Mouse (Mus musculus): ENCODE data around the gene Gatm. TPM values are rescaled to one million over a fixed set of nuclear protein-coding genes. Genes with fewer than 3 reads are reported as not detected.

Gene Gatm
- polyA plus RNA-seq, 1 experiment = 0.09 TPM

- Histone ChIP-seq H3K36me3 (ENCODE audit: control insufficient read depth) (no peaks in the 10 kb centered on the region), H3K4me3 (replicated peaks) (no peak overlapping the region), H3K27me3 (ENCODE audit: control insufficient read depth) (no peaks in the 10 kb centered on the region), H3K9me3 (ENCODE audit: control insufficient read depth, low read length) (no peaks in the 10 kb centered on the region), H3K4me1 (ENCODE audit: control insufficient read depth) (no peaks in the 10 kb centered on the region)
- TF ChIP-seq TAL1 (IDR thresholded peaks at IDR 0.05; ENCODE audit: low read length) (no peak), GATA1 (IDR thresholded peaks at IDR 0.05; ENCODE audit: low read length) (no peak)
Measured at GRCm38 (mm10) chr2:122587861-122588519, 23.1 kb downstream of the Gatm start.

GRCm38 (mm10) chr2:122586258-122586657 is 24.8 kb downstream of the Gatm start:
- Histone ChIP-seq H3K4me3 (replicated peaks) (no peak overlapping the region), H3K9me3 (ENCODE audit: control insufficient read depth, low read length) (no peaks in the 10 kb centered on the region), H3K4me1 (ENCODE audit: control insufficient read depth) (no peaks in the 10 kb centered on the region), H3K36me3 (ENCODE audit: control insufficient read depth) (no peaks in the 10 kb centered on the region), H3K27me3 (ENCODE audit: control insufficient read depth) (no peaks in the 10 kb centered on the region)
- TF ChIP-seq GATA1 (IDR thresholded peaks at IDR 0.05; ENCODE audit: low read length) = no peak

GRCm38 (mm10) chr2:122582324-122582723 is 28.8 kb downstream of the Gatm start:
- H3K9me3 ChIP-seq (ENCODE audit: control insufficient read depth, low read length) = no peaks in the 10 kb centered on the region
- no peak for TF ChIP-seq TAL1 (IDR thresholded peaks at IDR 0.05; ENCODE audit: low read length)
- TF ChIP-seq GATA1 (IDR thresholded peaks at IDR 0.05; ENCODE audit: low read length) = no peak
- no peaks in the 10 kb centered on the region for H3K36me3 ChIP-seq (ENCODE audit: control insufficient read depth)
- H3K4me3 ChIP-seq (replicated peaks) = no peak overlapping the region
- no peaks in the 10 kb centered on the region for H3K4me1 ChIP-seq (ENCODE audit: control insufficient read depth)
- H3K27me3 ChIP-seq (ENCODE audit: control insufficient read depth) = no peaks in the 10 kb centered on the region

- Histone ChIP-seq H3K9me3 (ENCODE audit: control insufficient read depth, low read length) (no peaks in the 10 kb centered on the region), H3K36me3 (ENCODE audit: control insufficient read depth) (no peaks in the 10 kb centered on the region), H3K4me1 (ENCODE audit: control insufficient read depth) (no peaks in the 10 kb centered on the region), H3K27me3 (ENCODE audit: control insufficient read depth) (no peaks in the 10 kb centered on the region), H3K4me3 (replicated peaks) (no peak overlapping the region)
- no peak for TF ChIP-seq TAL1 (IDR thresholded peaks at IDR 0.05; ENCODE audit: low read length)
Measured at GRCm38 (mm10) chr2:122581361-122582017, 29.6 kb downstream of the Gatm start.

GRCm38 (mm10) chr2:122580426-122580825 is 30.7 kb downstream of the Gatm start:
- H3K9me3 ChIP-seq (ENCODE audit: control insufficient read depth, low read length) = no peaks in the 10 kb centered on the region
- H3K4me1 ChIP-seq (ENCODE audit: control insufficient read depth) = no peaks in the 10 kb centered on the region
- TF ChIP-seq GATA1 (IDR thresholded peaks at IDR 0.05; ENCODE audit: low read length) (no peak), TAL1 (IDR thresholded peaks at IDR 0.05; ENCODE audit: low read length) (no peak)
- H3K27me3 ChIP-seq (ENCODE audit: control insufficient read depth) = no peaks in the 10 kb centered on the region
- no peak overlapping the region for H3K4me3 ChIP-seq (replicated peaks)
- H3K36me3 ChIP-seq (ENCODE audit: control insufficient read depth) = no peaks in the 10 kb centered on the region

GRCm38 (mm10) chr2:122577316-122577715 is 33.8 kb downstream of the Gatm start:
- Histone ChIP-seq H3K4me3 (replicated peaks) (no peak overlapping the region), H3K9me3 (ENCODE audit: control insufficient read depth, low read length) (no peaks in the 10 kb centered on the region), H3K36me3 (ENCODE audit: control insufficient read depth) (no peaks in the 10 kb centered on the region), H3K4me1 (ENCODE audit: control insufficient read depth) (no peaks in the 10 kb centered on the region), H3K27me3 (ENCODE audit: control insufficient read depth) (no peaks in the 10 kb centered on the region)
- TF ChIP-seq TAL1 (IDR thresholded peaks at IDR 0.05; ENCODE audit: low read length) (no peak), GATA1 (IDR thresholded peaks at IDR 0.05; ENCODE audit: low read length) (no peak)

- Histone ChIP-seq H3K27me3 (ENCODE audit: control insufficient read depth) (no peaks in the 10 kb centered on the region), H3K36me3 (ENCODE audit: control insufficient read depth) (no peaks in the 10 kb centered on the region), H3K4me1 (ENCODE audit: control insufficient read depth) (no peaks in the 10 kb centered on the region), H3K4me3 (replicated peaks) (no peak overlapping the region), H3K9me3 (ENCODE audit: control insufficient read depth, low read length) (no peaks in the 10 kb centered on the region)
- no peak for TF ChIP-seq GATA1 (IDR thresholded peaks at IDR 0.05; ENCODE audit: low read length)
- TF ChIP-seq TAL1 (IDR thresholded peaks at IDR 0.05; ENCODE audit: low read length) = no peak
Measured at GRCm38 (mm10) chr2:122576295-122576694, 34.8 kb downstream of the Gatm start.

GRCm38 (mm10) chr2:122575470-122575869 is 35.6 kb downstream of the Gatm start:
- H3K4me3 ChIP-seq (replicated peaks) = no peak overlapping the region
- no peaks in the 10 kb centered on the region for H3K9me3 ChIP-seq (ENCODE audit: control insufficient read depth, low read length)
- H3K36me3 ChIP-seq (ENCODE audit: control insufficient read depth) = no peaks in the 10 kb centered on the region
- no peaks in the 10 kb centered on the region for H3K4me1 ChIP-seq (ENCODE audit: control insufficient read depth)
- H3K27me3 ChIP-seq (ENCODE audit: control insufficient read depth) = no peaks in the 10 kb centered on the region
- no peak for TF ChIP-seq TAL1 (IDR thresholded peaks at IDR 0.05; ENCODE audit: low read length)
- TF ChIP-seq GATA1 (IDR thresholded peaks at IDR 0.05; ENCODE audit: low read length) = no peak

- no peaks in the 10 kb centered on the region for H3K9me3 ChIP-seq (ENCODE audit: control insufficient read depth, low read length)
- no peak overlapping the region for H3K4me3 ChIP-seq (replicated peaks)
- H3K27me3 ChIP-seq (ENCODE audit: control insufficient read depth) = no peaks in the 10 kb centered on the region
- H3K36me3 ChIP-seq (ENCODE audit: control insufficient read depth) = no peaks in the 10 kb centered on the region
- H3K4me1 ChIP-seq (ENCODE audit: control insufficient read depth) = no peaks in the 10 kb centered on the region
- TF ChIP-seq GATA1 (IDR thresholded peaks at IDR 0.05; ENCODE audit: low read length) (no peak), TAL1 (IDR thresholded peaks at IDR 0.05; ENCODE audit: low read length) (no peak)
Measured at GRCm38 (mm10) chr2:122572438-122572837, 38.7 kb downstream of the Gatm start.

Measured in erythroblast, embryonic 14.5 days (primary cell).